Mouse (Mus musculus) kidney, embryonic 16.5 days (tissue): Measurements from ENCODE around the gene March7. TPM values are rescaled to one million over a fixed set of nuclear protein-coding genes. Genes with fewer than 3 reads are reported as not detected.

Experiments
- ATAC-seq: fragments of 200-750 bp; cut with Nextera tagmentation; 2 replicates; pipeline ENCODE4 v1.8.0; 2017; ENCODE audit warnings: moderate TSS enrichment; ENCODE audit not compliant: low FRiP score, low TSS enrichment
- H3K27ac ChIP-seq: fragments of 300-500 bp; sonication (generic); 2 replicates; pipeline ENCODE4 v1.5.1; 2014; ENCODE audit warnings: low read length
- H3K27me3 ChIP-seq: fragments of 300-500 bp; sonication (generic); 2 replicates; pipeline ENCODE4 v1.6.1; 2014; ENCODE audit warnings: low read length, control low read depth, mixed read lengths; ENCODE audit not compliant: insufficient read depth
- H3K36me3 ChIP-seq: fragments of 300-500 bp; sonication (generic); 2 replicates; pipeline ENCODE4 v1.6.1; 2014; ENCODE audit warnings: low read length, control low read depth, mixed read lengths; ENCODE audit not compliant: insufficient read depth
- H3K4me1 ChIP-seq: fragments of 300-500 bp; sonication (generic); 2 replicates; pipeline ENCODE4 v1.6.1; 2014; ENCODE audit warnings: low read length, control low read depth, mixed read lengths; ENCODE audit not compliant: insufficient read depth
- H3K4me2 ChIP-seq: fragments of 300-500 bp; sonication (generic); replicated peaks from 2 replicates; pipeline ENCODE4 v1.6.1; 2014; ENCODE audit warnings: low read depth, low read length
- H3K4me3 ChIP-seq: fragments of 300-500 bp; sonication (generic); 2 replicates; pipeline ENCODE4 v1.5.1; 2014; ENCODE audit warnings: mild to moderate bottlenecking, low read length
- H3K9ac ChIP-seq: fragments of 300-500 bp; sonication (generic); replicated peaks from 2 replicates; pipeline ENCODE4 v1.6.1; 2014; ENCODE audit warnings: low read length
- H3K9me3 ChIP-seq: fragments of 300-500 bp; sonication (generic); 2 replicates; pipeline ENCODE4 v1.6.1; 2016; ENCODE audit warnings: low read length, control low read depth
- WGBS: fragments of 180-500 bp; shearing (Covaris S2); extraction: QIAGEN DNeasy Blood & Tissue Kit; methylation state at CpG from one replicate; pipeline ENCODE4 v1.1.7; 2014; 5-methylcytosine and 5-hydroxymethylcytosine counted together
- polyA plus RNA-seq: library from polyadenylated mRNA; unstranded; fragments of >200 nt; fragmentation: Nextera tagmentation; extraction: Ambion mirVana; gene quantifications from 2 replicates; pipeline ENCODE4 v1.2.1, GENCODE M21; 2015

The March7 gene
- polyA plus RNA-seq, 1 experiment from 2014 or later = 64.6 TPM

GRCm38 (mm10) chr2:60176087-60176486, 33.6 kb upstream of the March7 start:
- no peaks in the 10 kb centered on the region for H3K4me1 ChIP-seq
- no peak overlapping the region for H3K4me3 ChIP-seq
- ATAC-seq = no peak
- H3K9ac ChIP-seq = no peak overlapping the region
- WGBS = 90% methylated on average over 5 of the region's 5 CpGs
- H3K27me3 ChIP-seq = no peaks in the 10 kb centered on the region
- no peak overlapping the region for H3K27ac ChIP-seq
- H3K36me3 ChIP-seq = no peaks in the 10 kb centered on the region
- 0 out of 2 replicates have a peak, but pooled peaks cover 4% of the 10 kb centered on the region for H3K9me3 ChIP-seq
- no peak overlapping the region for H3K4me2 ChIP-seq

- Histone ChIP-seq H3K4me3 (no peak overlapping the region), H3K4me2 (no peak overlapping the region), H3K4me1 (no peaks in the 10 kb centered on the region), H3K27ac (no peak overlapping the region), H3K9ac (no peak overlapping the region), H3K27me3 (no peaks in the 10 kb centered on the region), H3K9me3 (0 out of 2 replicates have a peak, but pooled peaks cover 4% of the 10 kb centered on the region), H3K36me3 (no peaks in the 10 kb centered on the region)
- WGBS = 82% methylated on average over 3 of the region's 3 CpGs
- no peak for ATAC-seq
Observed at GRCm38 (mm10) chr2:60177490-60177889, 32.2 kb upstream of the March7 start.

- Histone ChIP-seq H3K4me3 (no peak overlapping the region), H3K27me3 (no peaks in the 10 kb centered on the region), H3K36me3 (no peaks in the 10 kb centered on the region), H3K27ac (no peak overlapping the region), H3K9me3 (no peaks in the 10 kb centered on the region), H3K9ac (no peak overlapping the region), H3K4me1 (no peaks in the 10 kb centered on the region), H3K4me2 (no peak overlapping the region)
- WGBS = 67% methylated on average over 2 of the region's 2 CpGs
- no peak for ATAC-seq
Observed at GRCm38 (mm10) chr2:60181696-60182095, 28.0 kb upstream of the March7 start.

- 65% methylated on average over 1 of the region's 1 CpGs for WGBS
- Histone ChIP-seq H3K4me3 (no peak overlapping the region), H3K36me3 (no peaks in the 10 kb centered on the region), H3K9ac (no peak overlapping the region), H3K9me3 (no peaks in the 10 kb centered on the region), H3K27ac (no peak overlapping the region), H3K4me1 (no peaks in the 10 kb centered on the region), H3K27me3 (no peaks in the 10 kb centered on the region), H3K4me2 (no peak overlapping the region)
- no peak for ATAC-seq
Observed at GRCm38 (mm10) chr2:60196841-60197240, 12.8 kb upstream of the March7 start.

- ATAC-seq = no peak
- peaks cover 6% of the 10 kb centered on the region for H3K36me3 ChIP-seq
- no peaks in the 10 kb centered on the region for H3K27me3 ChIP-seq
- no peak overlapping the region for H3K27ac ChIP-seq
- no peak overlapping the region for H3K4me2 ChIP-seq
- WGBS = 93% methylated on average over 5 of the region's 5 CpGs
- no peak overlapping the region for H3K4me3 ChIP-seq
- no peaks in the 10 kb centered on the region for H3K4me1 ChIP-seq
- H3K9ac ChIP-seq = no peak overlapping the region
- no peaks in the 10 kb centered on the region for H3K9me3 ChIP-seq
Observed at GRCm38 (mm10) chr2:60200051-60200562, 9.6 kb upstream of the March7 start.

- WGBS = 60% methylated on average over 8 of the region's 8 CpGs
- Histone ChIP-seq H3K4me2 (no peak overlapping the region), H3K9ac (no peak overlapping the region), H3K9me3 (no peaks in the 10 kb centered on the region), H3K27ac (no peak overlapping the region), H3K4me1 (no peaks in the 10 kb centered on the region), H3K4me3 (no peak overlapping the region), H3K36me3 (peaks cover 11% of the 10 kb centered on the region), H3K27me3 (no peaks in the 10 kb centered on the region)
- no peak for ATAC-seq
Observed at GRCm38 (mm10) chr2:60200667-60201066, 9.0 kb upstream of the March7 start.

GRCm38 (mm10) chr2:60202900-60203530, 6.7 kb upstream of the March7 start:
- WGBS = 90% methylated on average over 8 of the region's 8 CpGs
- no peak overlapping the region for H3K4me2 ChIP-seq
- no peak overlapping the region for H3K9ac ChIP-seq
- H3K9me3 ChIP-seq = no peaks in the 10 kb centered on the region
- H3K27me3 ChIP-seq = no peaks in the 10 kb centered on the region
- peaks cover 18% of the 10 kb centered on the region for H3K36me3 ChIP-seq
- H3K4me3 ChIP-seq = no peak overlapping the region
- no peak overlapping the region for H3K27ac ChIP-seq
- ATAC-seq = no peak
- H3K4me1 ChIP-seq = peaks cover 4% of the 10 kb centered on the region; the same call in 1 of the 2 replicates

- H3K4me2 ChIP-seq = no peak overlapping the region
- 79% methylated on average over 4 of the region's 4 CpGs for WGBS
- H3K27me3 ChIP-seq = no peaks in the 10 kb centered on the region
- no peak overlapping the region for H3K27ac ChIP-seq
- peaks cover 18% of the 10 kb centered on the region for H3K36me3 ChIP-seq
- H3K4me1 ChIP-seq = peaks cover 8% of the 10 kb centered on the region; the same call in 1 of the 2 replicates
- no peak overlapping the region for H3K4me3 ChIP-seq
- ATAC-seq = no peak
- H3K9ac ChIP-seq = no peak overlapping the region
- H3K9me3 ChIP-seq = no peaks in the 10 kb centered on the region
Observed at GRCm38 (mm10) chr2:60203733-60204132, 6.0 kb upstream of the March7 start.

- no peaks in the 10 kb centered on the region for H3K27me3 ChIP-seq
- 83% methylated on average over 6 of the region's 6 CpGs for WGBS
- ATAC-seq = no peak
- peaks cover 8% of the 10 kb centered on the region; the same call in 1 of the 2 replicates for H3K4me1 ChIP-seq
- H3K36me3 ChIP-seq = peaks cover 18% of the 10 kb centered on the region
- H3K4me3 ChIP-seq = no peak overlapping the region
- H3K9me3 ChIP-seq = no peaks in the 10 kb centered on the region
- no peak overlapping the region for H3K4me2 ChIP-seq
- no peak overlapping the region for H3K9ac ChIP-seq
- H3K27ac ChIP-seq = no peak overlapping the region
Observed at GRCm38 (mm10) chr2:60204162-60204561, 5.5 kb upstream of the March7 start.

GRCm38 (mm10) chr2:60205795-60206194, 3.9 kb upstream of the March7 start:
- Histone ChIP-seq H3K27ac (no peak overlapping the region), H3K4me3 (no peak overlapping the region), H3K4me2 (no peak overlapping the region), H3K27me3 (no peaks in the 10 kb centered on the region), H3K4me1 (peaks cover 10% of the 10 kb centered on the region), H3K9ac (no peak overlapping the region), H3K9me3 (no peaks in the 10 kb centered on the region), H3K36me3 (peaks cover 18% of the 10 kb centered on the region)
- ATAC-seq = no peak
- 74% methylated on average over 6 of the region's 6 CpGs for WGBS
